Mouse (Mus musculus): ENCODE data around the gene Fgg. TPM values are rescaled to one million over a fixed set of nuclear protein-coding genes. Genes with fewer than 3 reads are reported as not detected.
A peak's percentile ranks its signal among the peaks of the same experiment; 100 is the strongest.

Fgg gene
- polyA plus RNA-seq, 1 experiment = 1.4 TPM

GRCm38 (mm10) chr3:82999995-83000394 is 7.5 kb upstream of the Fgg start:
- WGBS = 77% methylated on average over 9 of the region's 9 CpGs
- Histone ChIP-seq H3K4me3 (replicated peaks; ENCODE audit: extremely low read depth, low read depth, low read length) (no peak overlapping the region), H3K4me1 (ENCODE audit: control insufficient read depth, insufficient read depth, low read length) (no peaks in the 10 kb centered on the region)
- DNase-seq = no peak
- TF ChIP-seq POLR2A (IDR thresholded peaks at IDR 0.05; ENCODE audit: borderline replicate concordance, extremely low read depth, low read depth, low read length) (no peak), CTCF (IDR thresholded peaks at IDR 0.05; ENCODE audit: insufficient read depth, low read length) (no peak)

GRCm38 (mm10) chr3:83002191-83002590 is 5.3 kb upstream of the Fgg start:
- peak; percentile 26 for DNase-seq

GRCm38 (mm10) chr3:83003068-83003467 is 4.5 kb upstream of the Fgg start:
- H3K4me1 ChIP-seq (ENCODE audit: control insufficient read depth, insufficient read depth, low read length) = no peaks in the 10 kb centered on the region
- TF ChIP-seq CTCF (IDR thresholded peaks at IDR 0.05; ENCODE audit: insufficient read depth, low read length) = no peak
- no peak for TF ChIP-seq POLR2A (IDR thresholded peaks at IDR 0.05; ENCODE audit: borderline replicate concordance, extremely low read depth, low read depth, low read length)
- no peak for DNase-seq
- WGBS = 81% methylated on average over 8 of the region's 8 CpGs
- no peak overlapping the region for H3K4me3 ChIP-seq (replicated peaks; ENCODE audit: extremely low read depth, low read depth, low read length)

More at GRCm38 (mm10) chr3:83002191-83002590, 5.3 kb upstream of the Fgg start:
- WGBS = 0% methylated on average over 2 of the region's 2 CpGs
- Histone ChIP-seq H3K4me1 (ENCODE audit: control insufficient read depth, insufficient read depth, low read length) (no peaks in the 10 kb centered on the region), H3K4me3 (replicated peaks; ENCODE audit: extremely low read depth, low read depth, low read length) (no peak overlapping the region)
- TF ChIP-seq POLR2A (IDR thresholded peaks at IDR 0.05; ENCODE audit: borderline replicate concordance, extremely low read depth, low read depth, low read length) (no peak), CTCF (IDR thresholded peaks at IDR 0.05; ENCODE audit: insufficient read depth, low read length) (peak; percentile 60)

- H3K4me1 ChIP-seq (ENCODE audit: control insufficient read depth, insufficient read depth, low read length) = no peaks in the 10 kb centered on the region
- TF ChIP-seq CTCF (IDR thresholded peaks at IDR 0.05; ENCODE audit: insufficient read depth, low read length) (no peak), POLR2A (IDR thresholded peaks at IDR 0.05; ENCODE audit: borderline replicate concordance, extremely low read depth, low read depth, low read length) (no peak)
- no peak overlapping the region for H3K4me3 ChIP-seq (replicated peaks; ENCODE audit: extremely low read depth, low read depth, low read length)
- no peak for DNase-seq
- WGBS = 92% methylated on average over 7 of the region's 7 CpGs
These were observed 2.7 kb upstream of the Fgg start for GRCm38 (mm10) chr3:83004801-83005200.

GRCm38 (mm10) chr3:83010291-83010690 is 2.8 kb downstream of the Fgg start:
- TF ChIP-seq POLR2A (IDR thresholded peaks at IDR 0.05; ENCODE audit: borderline replicate concordance, extremely low read depth, low read depth, low read length) (no peak), CTCF (IDR thresholded peaks at IDR 0.05; ENCODE audit: insufficient read depth, low read length) (no peak)
- 69% methylated on average over 11 of the region's 11 CpGs for WGBS
- no peak overlapping the region for H3K4me3 ChIP-seq (replicated peaks; ENCODE audit: extremely low read depth, low read depth, low read length)

GRCm38 (mm10) chr3:83011136-83011535 is 3.6 kb downstream of the Fgg start:
- DNase-seq = no peak

More at GRCm38 (mm10) chr3:83010291-83010690, 2.8 kb downstream of the Fgg start:
- no peaks in the 10 kb centered on the region for H3K4me1 ChIP-seq (ENCODE audit: control insufficient read depth, insufficient read depth, low read length)
- DNase-seq = no peak

GRCm38 (mm10) chr3:83011565-83011964 is 4.0 kb downstream of the Fgg start:
- Histone ChIP-seq H3K4me3 (replicated peaks; ENCODE audit: extremely low read depth, low read depth, low read length) (no peak overlapping the region), H3K4me1 (ENCODE audit: control insufficient read depth, insufficient read depth, low read length) (no peaks in the 10 kb centered on the region)
- WGBS = 80% methylated on average over 4 of the region's 4 CpGs
- TF ChIP-seq POLR2A (IDR thresholded peaks at IDR 0.05; ENCODE audit: borderline replicate concordance, extremely low read depth, low read depth, low read length) (no peak), CTCF (IDR thresholded peaks at IDR 0.05; ENCODE audit: insufficient read depth, low read length) (no peak)
- DNase-seq = no peak

More at GRCm38 (mm10) chr3:83011136-83011535, 3.6 kb downstream of the Fgg start:
- H3K4me1 ChIP-seq (ENCODE audit: control insufficient read depth, insufficient read depth, low read length) = no peaks in the 10 kb centered on the region
- no peak for TF ChIP-seq CTCF (IDR thresholded peaks at IDR 0.05; ENCODE audit: insufficient read depth, low read length)
- no peak for TF ChIP-seq POLR2A (IDR thresholded peaks at IDR 0.05; ENCODE audit: borderline replicate concordance, extremely low read depth, low read depth, low read length)
- no peak overlapping the region for H3K4me3 ChIP-seq (replicated peaks; ENCODE audit: extremely low read depth, low read depth, low read length)
- WGBS = 78% methylated on average over 4 of the region's 4 CpGs

- no peak for DNase-seq
- 90% methylated on average over 19 of the region's 19 CpGs for WGBS
- TF ChIP-seq POLR2A (IDR thresholded peaks at IDR 0.05; ENCODE audit: borderline replicate concordance, extremely low read depth, low read depth, low read length) (no peak), CTCF (IDR thresholded peaks at IDR 0.05; ENCODE audit: insufficient read depth, low read length) (no peak)
- Histone ChIP-seq H3K4me3 (replicated peaks; ENCODE audit: extremely low read depth, low read depth, low read length) (no peak overlapping the region), H3K4me1 (ENCODE audit: control insufficient read depth, insufficient read depth, low read length) (no peaks in the 10 kb centered on the region)
These were observed 5.1 kb downstream of the Fgg start for GRCm38 (mm10) chr3:83012636-83013035.

GRCm38 (mm10) chr3:83013951-83014350 is 6.4 kb downstream of the Fgg start:
- H3K4me3 ChIP-seq (replicated peaks; ENCODE audit: extremely low read depth, low read depth, low read length) = no peak overlapping the region
- DNase-seq = no peak
- WGBS = 80% methylated on average over 10 of the region's 10 CpGs
- no peak for TF ChIP-seq CTCF (IDR thresholded peaks at IDR 0.05; ENCODE audit: insufficient read depth, low read length)
- no peak for TF ChIP-seq POLR2A (IDR thresholded peaks at IDR 0.05; ENCODE audit: borderline replicate concordance, extremely low read depth, low read depth, low read length)
- no peaks in the 10 kb centered on the region for H3K4me1 ChIP-seq (ENCODE audit: control insufficient read depth, insufficient read depth, low read length)

GRCm38 (mm10) chr3:83016236-83016635 is 8.7 kb downstream of the Fgg start:
- TF ChIP-seq CTCF (IDR thresholded peaks at IDR 0.05; ENCODE audit: insufficient read depth, low read length) (no peak), POLR2A (IDR thresholded peaks at IDR 0.05; ENCODE audit: borderline replicate concordance, extremely low read depth, low read depth, low read length) (no peak)

More at GRCm38 (mm10) chr3:83016236-83016635, 8.7 kb downstream of the Fgg start:
- no peaks in the 10 kb centered on the region for H3K4me1 ChIP-seq (ENCODE audit: control insufficient read depth, insufficient read depth, low read length)
- WGBS = 73% methylated on average over 1 of the region's 1 CpGs
- no peak for DNase-seq
- H3K4me3 ChIP-seq (replicated peaks; ENCODE audit: extremely low read depth, low read depth, low read length) = no peak overlapping the region

All from lung, adult 2 months (tissue).